Mouse (Mus musculus) stomach, postnatal 0 days (tissue): ENCODE results near the gene Lrp8. TPM values are rescaled to one million over a fixed set of nuclear protein-coding genes. Genes with fewer than 3 reads are reported as not detected.

Experiments used
- ATAC-seq: fragments of 200-750 bp; cut with Nextera tagmentation; 2 replicates; pipeline ENCODE4 v1.8.0; 2017; ENCODE audit not compliant: low FRiP score, low TSS enrichment
- DNase-seq: peaks from one replicate; pipeline ENCODE4 v3.0.0-alpha.2; 2016; ENCODE audit warnings: low spot score
- H3K27ac ChIP-seq: fragments of 300-500 bp; sonication (generic); replicated peaks from 2 replicates; pipeline ENCODE4 v1.5.1; 2014; ENCODE audit warnings: mild to moderate bottlenecking, control low read depth
- H3K27me3 ChIP-seq: fragments of 300-500 bp; sonication (generic); 2 replicates; pipeline ENCODE4 v1.6.1; 2014; ENCODE audit warnings: low read length; ENCODE audit not compliant: control insufficient read depth, insufficient read depth
- H3K36me3 ChIP-seq: fragments of 300-500 bp; sonication (generic); 2 replicates; pipeline ENCODE4 v1.6.1; 2014; ENCODE audit warnings: low read length, mixed read lengths; ENCODE audit not compliant: control insufficient read depth, insufficient read depth
- H3K4me1 ChIP-seq: fragments of 300-500 bp; sonication (generic); replicated peaks from 2 replicates; pipeline ENCODE4 v1.6.1; 2014; ENCODE audit warnings: antibody characterized with exemption; ENCODE audit not compliant: control insufficient read depth, insufficient read depth
- H3K4me2 ChIP-seq: fragments of 300-500 bp; sonication (generic); replicated peaks from 2 replicates; pipeline ENCODE4 v1.6.1; 2014; ENCODE audit warnings: low read depth, mild to moderate bottlenecking, control low read depth, moderate library complexity
- H3K4me3 ChIP-seq: fragments of 300-500 bp; sonication (generic); 2 replicates; pipeline ENCODE4 v1.5.1; 2014; ENCODE audit warnings: low read depth, low read length, control low read depth
- H3K9ac ChIP-seq: fragments of 300-500 bp; sonication (generic); 2 replicates; pipeline ENCODE4 v1.6.1; 2014; ENCODE audit warnings: mild to moderate bottlenecking, low read length, control low read depth, mixed read lengths
- H3K9me3 ChIP-seq: fragments of 300-500 bp; sonication (generic); 2 replicates; pipeline ENCODE4 v1.6.1; 2016; ENCODE audit warnings: low read length; ENCODE audit not compliant: control insufficient read depth
- CTCF ChIP-seq: IDR thresholded peaks from 2 replicates; pipeline ENCODE4 v1.5.1; 2016; ENCODE audit warnings: antibody characterized with exemption, low read depth, mild to moderate bottlenecking, moderate library complexity
- EP300 ChIP-seq: optimal IDR thresholded peaks from 2 replicates; pipeline ENCODE3; 2016; ENCODE audit warnings: antibody characterized with exemption
- WGBS: fragments of 180-500 bp; shearing (Covaris S2); extraction: QIAGEN DNeasy Blood & Tissue Kit; methylation state at CpG from one replicate; pipeline ENCODE4 v1.1.7; 2014; 5-methylcytosine and 5-hydroxymethylcytosine counted together
- polyA plus RNA-seq: library from polyadenylated mRNA; unstranded; fragments of >200 nt; fragmentation: Nextera tagmentation; extraction: Ambion mirVana; gene quantifications from 2 replicates; pipeline ENCODE4 v1.2.1, GENCODE M21; 2015

Gene Lrp8
- polyA plus RNA-seq, 1 experiment from 2014 or later = 0.85 TPM

GRCm38 (mm10) chr4:107803351-107804106 is 1.5 kb downstream of the Lrp8 start:
- Histone ChIP-seq H3K9ac (peak overlapping the region; percentile 63), H3K4me1 (peaks cover 3% of the 10 kb centered on the region; the same call in 1 of the 2 replicates), H3K9me3 (no peaks in the 10 kb centered on the region), H3K27ac (peak overlapping the region; percentile 53; the same call in 1 of the 2 replicates), H3K27me3 (no peaks in the 10 kb centered on the region), H3K4me2 (peak overlapping the region; percentile 99), H3K4me3 (peak overlapping the region; percentile 52), H3K36me3 (no peaks in the 10 kb centered on the region)
- peak; percentile 96 for ATAC-seq
- TF ChIP-seq CTCF (no peak), EP300 (no peak)
- DNase-seq = peak; percentile 93
- WGBS = under 1% methylated on average over 44 of the region's 46 CpGs

GRCm38 (mm10) chr4:107805491-107805890 is 3.4 kb downstream of the Lrp8 start:
- WGBS = 72% methylated on average over 3 of the region's 3 CpGs
- H3K9ac ChIP-seq = no peak overlapping the region
- TF ChIP-seq CTCF = peak; percentile 54
- TF ChIP-seq EP300 = no peak
- no peak overlapping the region for H3K4me2 ChIP-seq
- H3K9me3 ChIP-seq = no peaks in the 10 kb centered on the region
- no peaks in the 10 kb centered on the region for H3K36me3 ChIP-seq
- DNase-seq (no peak), ATAC-seq (no peak)
- H3K27me3 ChIP-seq = no peaks in the 10 kb centered on the region
- H3K27ac ChIP-seq = no peak overlapping the region
- peaks cover 3% of the 10 kb centered on the region; the same call in 1 of the 2 replicates for H3K4me1 ChIP-seq
- H3K4me3 ChIP-seq = no peak overlapping the region

- peaks cover 3% of the 10 kb centered on the region; the same call in 1 of the 2 replicates for H3K4me1 ChIP-seq
- H3K4me2 ChIP-seq = no peak overlapping the region
- H3K9ac ChIP-seq = no peak overlapping the region
- no peaks in the 10 kb centered on the region for H3K27me3 ChIP-seq
- H3K36me3 ChIP-seq = no peaks in the 10 kb centered on the region
- ATAC-seq = no peak
- TF ChIP-seq EP300 (no peak), CTCF (no peak)
- 76% methylated on average over 4 of the region's 4 CpGs for WGBS
- no peaks in the 10 kb centered on the region for H3K9me3 ChIP-seq
- H3K4me3 ChIP-seq = no peak overlapping the region
- no peak overlapping the region for H3K27ac ChIP-seq
- DNase-seq = peak; percentile 54
These were observed 5.7 kb downstream of the Lrp8 start for GRCm38 (mm10) chr4:107807796-107808195.

- Histone ChIP-seq H3K4me1 (no peaks in the 10 kb centered on the region), H3K36me3 (no peaks in the 10 kb centered on the region), H3K4me3 (no peak overlapping the region), H3K27ac (no peak overlapping the region), H3K9me3 (no peaks in the 10 kb centered on the region), H3K9ac (no peak overlapping the region), H3K4me2 (no peak overlapping the region), H3K27me3 (no peaks in the 10 kb centered on the region)
- TF ChIP-seq CTCF (no peak), EP300 (no peak)
- ATAC-seq (no peak), DNase-seq (no peak)
These were observed 6.6 kb downstream of the Lrp8 start for GRCm38 (mm10) chr4:107808655-107809054.

- Histone ChIP-seq H3K27ac (no peak overlapping the region), H3K4me1 (no peaks in the 10 kb centered on the region), H3K4me3 (no peak overlapping the region), H3K27me3 (no peaks in the 10 kb centered on the region), H3K4me2 (no peak overlapping the region), H3K9ac (no peak overlapping the region), H3K36me3 (no peaks in the 10 kb centered on the region), H3K9me3 (no peaks in the 10 kb centered on the region)
- DNase-seq (no peak), ATAC-seq (no peak)
- TF ChIP-seq EP300 (no peak), CTCF (no peak)
- 85% methylated on average over 3 of the region's 3 CpGs for WGBS
These were observed 8.9 kb downstream of the Lrp8 start for GRCm38 (mm10) chr4:107811006-107811405.

GRCm38 (mm10) chr4:107811716-107812330 is 9.8 kb downstream of the Lrp8 start:
- WGBS = 52% methylated on average over 10 of the region's 10 CpGs
- H3K27ac ChIP-seq = no peak overlapping the region
- H3K4me2 ChIP-seq = no peak overlapping the region
- DNase-seq (no peak), ATAC-seq (no peak)
- H3K9ac ChIP-seq = no peak overlapping the region
- no peaks in the 10 kb centered on the region for H3K9me3 ChIP-seq
- no peak overlapping the region for H3K4me3 ChIP-seq
- no peaks in the 10 kb centered on the region for H3K36me3 ChIP-seq
- H3K4me1 ChIP-seq = no peaks in the 10 kb centered on the region
- TF ChIP-seq CTCF (no peak), EP300 (no peak)
- no peaks in the 10 kb centered on the region for H3K27me3 ChIP-seq
